Mouse (Mus musculus) brain, adult 10 weeks (tissue): Measurements from ENCODE around the gene Vmn2r35. TPM values are rescaled to one million over a fixed set of nuclear protein-coding genes. Genes with fewer than 3 reads are reported as not detected.

Source experiments
- polyA plus RNA-seq: library from polyadenylated mRNA; stranded (reverse); fragments of 350-450 nt; fragmentation: Illumina TruSeq; extraction: RNeasy Lipid Tissue Mini Kit (QIAGEN cat#74804); gene quantifications from one replicate; pipeline ENCODE4 v1.2.3, GENCODE M21; 2015; ENCODE audit warnings: low read depth, low replicate concordance

The Vmn2r35 gene
- not detected for polyA plus RNA-seq

DNA sequence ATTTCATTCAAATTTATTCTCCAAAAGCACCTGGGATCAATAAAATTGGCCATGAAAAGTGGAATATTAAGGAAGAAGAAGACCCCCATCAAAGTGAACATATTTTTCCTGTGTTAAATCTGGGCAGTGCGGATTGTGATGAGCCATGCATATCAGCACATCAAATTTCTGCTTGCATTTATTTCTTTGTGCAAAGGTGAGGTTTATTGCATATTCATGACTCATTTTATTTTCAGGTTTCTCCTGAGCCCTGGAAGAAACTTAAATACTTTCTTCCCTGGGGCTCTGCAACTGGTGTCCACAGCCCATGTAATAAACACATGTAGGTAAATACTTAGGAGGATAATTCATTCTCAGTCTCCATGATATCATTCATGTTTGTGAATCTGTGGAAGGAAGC lies at the start of gene Vmn2r35:
Gene Vmn2r35 (minus strand): TSS at position 101 of the 400 bp plus-strand sequence.

Other genes starting within 250 kb of the Vmn2r35 start
- gene Vmn2r34, start 130.4 kb downstream of the Vmn2r35 start, polyA plus RNA-seq: not detected
- gene Vmn2r36, start 82.6 kb upstream of the Vmn2r35 start, polyA plus RNA-seq: not detected